Mouse (Mus musculus): ENCODE results near the gene Hbp1. TPM values are rescaled to one million over a fixed set of nuclear protein-coding genes. Genes with fewer than 3 reads are reported as not detected.
A peak's percentile ranks its signal among the peaks of the same experiment; 100 is the strongest.

Gene Hbp1
- polyA plus RNA-seq, 1 experiment from 2014 or later, result 116 TPM

DNA sequence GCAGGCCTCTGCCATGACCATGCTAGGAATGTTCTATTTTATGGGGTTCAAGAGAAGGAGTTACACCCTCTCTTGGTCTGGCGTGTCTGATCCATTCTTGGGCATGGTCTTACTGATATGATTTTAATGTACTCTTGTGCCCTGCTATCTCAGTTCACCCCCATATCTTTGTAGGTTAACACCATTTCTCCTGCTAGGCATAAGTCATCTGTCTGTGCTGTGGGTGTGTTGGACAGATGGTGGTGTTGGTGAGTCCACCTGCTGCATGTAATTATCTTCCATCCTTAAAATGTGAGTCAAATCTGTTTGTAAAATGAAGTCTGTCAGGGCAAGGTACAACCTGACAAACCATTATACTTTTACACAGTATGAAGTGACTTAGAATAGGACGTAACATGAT, 42.9 kb downstream of the Hbp1 start:
- no peak overlapping the region for H3K27ac ChIP-seq (replicated peaks; ENCODE audit: low read depth, low read length)
- H3K4me3 ChIP-seq (ENCODE audit: low read depth, low read length), result no peak overlapping the region
- no peak overlapping the region for H3K9ac ChIP-seq (ENCODE audit: low read depth, low read length)
- no peaks in the 10 kb centered on the region for H3K27me3 ChIP-seq (replicated peaks; ENCODE audit: control insufficient read depth, insufficient read depth, low read length)
- no peak for ATAC-seq (ENCODE audit: low read depth)
- H3K36me3 ChIP-seq (ENCODE audit: control insufficient read depth, insufficient read depth, low read length), result 0 out of 2 replicates have a peak, but pooled peaks cover 5% of the 10 kb centered on the region
- no peaks in the 10 kb centered on the region for H3K4me1 ChIP-seq (ENCODE audit: control insufficient read depth, insufficient read depth, low read length)
- H3K4me2 ChIP-seq (ENCODE audit: low read depth, low read length), result no peak overlapping the region
- 89% methylated on average over 2 of the region's 2 CpGs for WGBS
- no peaks in the 10 kb centered on the region for H3K9me3 ChIP-seq (ENCODE audit: control insufficient read depth, low read length)
- DNase-seq (ENCODE audit: low spot score), result no peak

DNA sequence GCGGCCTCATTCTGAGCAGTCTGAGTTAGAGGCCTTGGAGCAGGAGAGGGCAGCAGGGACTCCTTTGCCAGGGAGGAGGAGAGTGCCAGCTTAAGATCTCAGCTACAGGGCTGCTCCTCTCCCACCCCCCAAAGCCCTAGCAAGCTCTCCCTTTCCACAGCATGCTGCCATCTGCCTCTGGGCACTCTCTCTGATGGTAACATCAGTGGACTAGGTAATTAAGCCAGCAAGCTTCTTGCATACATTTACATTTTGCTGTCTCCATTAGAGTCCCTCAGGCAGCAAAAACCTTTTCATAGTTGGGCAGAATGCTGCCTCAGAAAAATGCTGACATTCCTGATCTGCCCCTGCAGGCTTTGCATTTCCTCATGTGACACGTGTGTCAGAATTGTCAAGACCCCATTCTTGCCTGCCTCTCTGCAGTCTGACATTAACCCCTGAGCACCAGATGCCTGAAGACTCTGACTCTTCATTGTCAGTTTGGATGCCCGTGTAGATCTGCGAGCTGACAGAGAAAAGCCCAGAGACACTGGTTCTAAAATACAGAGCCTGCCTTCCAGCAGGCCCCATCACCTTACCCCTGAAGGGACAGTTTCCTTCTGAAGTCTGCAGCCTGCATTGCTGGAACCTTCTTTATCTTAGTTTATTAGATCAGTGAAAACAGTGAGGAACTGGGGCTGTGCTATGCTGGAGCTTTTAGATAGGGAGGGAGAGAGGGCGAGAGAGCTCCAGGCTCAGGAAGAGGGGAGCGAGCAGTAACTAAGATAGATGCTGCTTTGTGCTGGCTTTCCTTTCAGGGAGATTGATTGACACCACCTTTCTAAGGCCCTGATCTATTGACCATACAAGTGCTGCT, 44.4 kb downstream of the Hbp1 start:
- no peaks in the 10 kb centered on the region for H3K9me3 ChIP-seq (ENCODE audit: control insufficient read depth, low read length)
- H3K4me3 ChIP-seq (ENCODE audit: low read depth, low read length), result no peak overlapping the region
- H3K4me1 ChIP-seq (ENCODE audit: control insufficient read depth, insufficient read depth, low read length), result no peaks in the 10 kb centered on the region
- DNase-seq (ENCODE audit: low spot score), result peak; percentile 48
- H3K9ac ChIP-seq (ENCODE audit: low read depth, low read length), result no peak overlapping the region
- no peak overlapping the region for H3K27ac ChIP-seq (replicated peaks; ENCODE audit: low read depth, low read length)
- no peaks in the 10 kb centered on the region for H3K27me3 ChIP-seq (replicated peaks; ENCODE audit: control insufficient read depth, insufficient read depth, low read length)
- H3K36me3 ChIP-seq (ENCODE audit: control insufficient read depth, insufficient read depth, low read length), result 0 out of 2 replicates have a peak, but pooled peaks cover 10% of the 10 kb centered on the region
- WGBS, result 37% methylated on average over 6 of the region's 6 CpGs
- no peak overlapping the region for H3K4me2 ChIP-seq (ENCODE audit: low read depth, low read length)
- peak; percentile 63 for ATAC-seq (ENCODE audit: low read depth)

DNA sequence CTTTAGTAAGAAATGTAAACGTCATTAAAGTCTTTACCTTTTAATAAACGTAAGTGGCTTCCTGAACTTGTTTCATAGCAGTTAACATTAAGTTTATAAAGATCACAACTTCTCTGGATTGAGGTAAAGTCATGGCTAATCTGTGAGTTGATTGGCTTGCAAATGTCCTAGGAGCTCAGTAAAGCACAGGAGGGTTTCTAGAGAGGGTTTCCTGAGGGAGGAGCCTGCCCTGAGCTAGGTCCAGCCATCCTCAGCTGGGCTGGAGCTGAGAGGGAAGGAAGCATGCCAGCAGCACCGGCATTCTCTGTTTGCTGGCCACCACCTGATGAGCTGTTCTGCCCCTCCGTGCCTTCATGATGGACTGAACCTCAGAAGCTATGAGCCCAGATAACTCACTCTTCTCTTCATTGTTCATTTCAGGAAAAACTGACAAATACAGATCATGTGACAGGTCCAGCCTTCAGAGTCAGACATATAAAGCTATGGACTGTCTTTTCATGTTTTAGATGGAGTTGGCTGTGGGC, 49.9 kb downstream of the Hbp1 start:
- no peak for ATAC-seq (ENCODE audit: low read depth)
- H3K4me1 ChIP-seq (ENCODE audit: control insufficient read depth, insufficient read depth, low read length), result no peaks in the 10 kb centered on the region
- no peaks in the 10 kb centered on the region for H3K9me3 ChIP-seq (ENCODE audit: control insufficient read depth, low read length)
- no peak overlapping the region for H3K9ac ChIP-seq (ENCODE audit: low read depth, low read length)
- H3K4me2 ChIP-seq (ENCODE audit: low read depth, low read length), result no peak overlapping the region
- no peaks in the 10 kb centered on the region for H3K27me3 ChIP-seq (replicated peaks; ENCODE audit: control insufficient read depth, insufficient read depth, low read length)
- DNase-seq (ENCODE audit: low spot score), result no peak
- H3K27ac ChIP-seq (replicated peaks; ENCODE audit: low read depth, low read length), result no peak overlapping the region
- 93% methylated on average over 4 of the region's 4 CpGs for WGBS
- no peak overlapping the region for H3K4me3 ChIP-seq (ENCODE audit: low read depth, low read length)
- 0 out of 2 replicates have a peak, but pooled peaks cover 14% of the 10 kb centered on the region for H3K36me3 ChIP-seq (ENCODE audit: control insufficient read depth, insufficient read depth, low read length)

DNA sequence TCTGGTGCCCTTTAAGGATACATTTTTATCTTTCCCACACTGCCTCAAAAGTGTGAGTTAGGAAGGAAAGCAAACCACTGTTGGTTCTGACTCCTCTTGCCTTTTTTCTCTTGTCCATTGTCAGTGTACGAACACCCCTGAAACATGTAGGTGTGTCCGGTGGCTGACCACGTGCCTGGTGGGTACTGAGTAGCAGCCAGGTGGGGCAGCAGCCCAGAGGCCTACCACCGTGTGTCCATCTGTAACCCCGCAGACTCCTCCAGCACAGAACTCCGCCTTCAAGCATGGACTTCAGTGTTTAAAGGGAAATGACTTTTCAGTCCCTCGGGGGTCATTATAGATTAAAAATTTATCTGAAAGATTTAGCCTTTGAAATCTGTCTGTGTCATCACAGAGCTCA, 52.9 kb downstream of the Hbp1 start:
- ATAC-seq (ENCODE audit: low read depth) (peak; percentile 44; the same call in 1 of the 2 replicates), DNase-seq (ENCODE audit: low spot score) (no peak)
- Histone ChIP-seq H3K4me2 (ENCODE audit: low read depth, low read length) (no peak overlapping the region), H3K9ac (ENCODE audit: low read depth, low read length) (no peak overlapping the region), H3K36me3 (ENCODE audit: control insufficient read depth, insufficient read depth, low read length) (0 out of 2 replicates have a peak, but pooled peaks cover 14% of the 10 kb centered on the region), H3K27ac (replicated peaks; ENCODE audit: low read depth, low read length) (no peak overlapping the region), H3K4me3 (ENCODE audit: low read depth, low read length) (no peak overlapping the region), H3K9me3 (ENCODE audit: control insufficient read depth, low read length) (no peaks in the 10 kb centered on the region), H3K4me1 (ENCODE audit: control insufficient read depth, insufficient read depth, low read length) (no peaks in the 10 kb centered on the region), H3K27me3 (replicated peaks; ENCODE audit: control insufficient read depth, insufficient read depth, low read length) (no peaks in the 10 kb centered on the region)
- WGBS, result 56% methylated on average over 7 of the region's 7 CpGs

DNA sequence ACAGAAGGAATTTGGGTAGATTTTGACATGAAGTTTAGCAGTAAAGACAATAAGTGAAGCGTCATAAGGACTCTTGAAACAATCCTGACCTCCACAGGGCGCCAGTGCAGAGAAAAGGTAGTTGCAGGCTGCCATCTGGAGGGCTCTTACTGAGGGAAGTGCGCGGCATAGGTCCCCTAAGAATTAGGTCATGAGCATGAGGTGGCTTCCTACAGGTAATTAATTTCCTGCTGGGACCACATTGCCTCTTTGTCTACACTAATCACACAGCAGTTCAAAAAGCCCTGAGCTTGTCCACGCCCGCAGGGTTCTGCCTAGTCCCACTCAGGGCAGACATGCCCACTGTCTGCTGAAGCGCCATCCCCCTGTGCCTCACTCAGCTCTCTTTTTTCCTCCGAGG, 53.3 kb downstream of the Hbp1 start:
- Histone ChIP-seq H3K4me2 (ENCODE audit: low read depth, low read length) (no peak overlapping the region), H3K27ac (replicated peaks; ENCODE audit: low read depth, low read length) (no peak overlapping the region)
- WGBS, result 35% methylated on average over 8 of the region's 8 CpGs

DNA sequence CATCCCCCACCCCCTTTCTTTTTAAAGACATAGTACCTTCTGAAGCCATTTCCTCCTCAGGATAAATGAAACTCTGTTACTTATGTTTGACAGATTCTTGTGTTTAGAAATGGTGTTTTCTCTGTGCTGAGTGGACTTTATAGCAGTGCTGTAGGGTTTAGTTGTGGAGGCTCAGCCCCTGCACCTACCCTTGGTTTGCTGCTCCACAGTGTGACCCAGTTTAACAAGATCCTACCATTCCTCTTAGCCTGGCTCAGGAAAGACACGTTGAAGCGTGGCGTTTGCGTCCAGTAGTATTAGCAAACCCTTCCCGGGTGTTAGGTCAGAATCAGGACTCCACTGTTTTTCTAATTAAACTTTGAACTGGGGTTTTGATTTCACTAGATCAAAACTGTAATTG, 54.0 kb downstream of the Hbp1 start:
- Histone ChIP-seq H3K36me3 (ENCODE audit: control insufficient read depth, insufficient read depth, low read length) (0 out of 2 replicates have a peak, but pooled peaks cover 9% of the 10 kb centered on the region), H3K9me3 (ENCODE audit: control insufficient read depth, low read length) (no peaks in the 10 kb centered on the region), H3K4me3 (ENCODE audit: low read depth, low read length) (no peak overlapping the region), H3K4me2 (ENCODE audit: low read depth, low read length) (no peak overlapping the region), H3K4me1 (ENCODE audit: control insufficient read depth, insufficient read depth, low read length) (no peaks in the 10 kb centered on the region), H3K27me3 (replicated peaks; ENCODE audit: control insufficient read depth, insufficient read depth, low read length) (no peaks in the 10 kb centered on the region), H3K27ac (replicated peaks; ENCODE audit: low read depth, low read length) (no peak overlapping the region), H3K9ac (ENCODE audit: low read depth, low read length) (no peak overlapping the region)
- no peak for ATAC-seq (ENCODE audit: low read depth)
- no peak for DNase-seq (ENCODE audit: low spot score)
- WGBS, result 21% methylated on average over 5 of the region's 5 CpGs

More for the DNA sequence above, 53.3 kb downstream of the Hbp1 start:
- H3K9ac ChIP-seq (ENCODE audit: low read depth, low read length), result no peak overlapping the region
- no peak overlapping the region for H3K4me3 ChIP-seq (ENCODE audit: low read depth, low read length)
- no peaks in the 10 kb centered on the region for H3K27me3 ChIP-seq (replicated peaks; ENCODE audit: control insufficient read depth, insufficient read depth, low read length)
- ATAC-seq (ENCODE audit: low read depth) (peak; percentile 87), DNase-seq (ENCODE audit: low spot score) (peak; percentile 61)
- no peaks in the 10 kb centered on the region for H3K9me3 ChIP-seq (ENCODE audit: control insufficient read depth, low read length)
- H3K4me1 ChIP-seq (ENCODE audit: control insufficient read depth, insufficient read depth, low read length), result no peaks in the 10 kb centered on the region
- H3K36me3 ChIP-seq (ENCODE audit: control insufficient read depth, insufficient read depth, low read length), result 0 out of 2 replicates have a peak, but pooled peaks cover 11% of the 10 kb centered on the region

DNA sequence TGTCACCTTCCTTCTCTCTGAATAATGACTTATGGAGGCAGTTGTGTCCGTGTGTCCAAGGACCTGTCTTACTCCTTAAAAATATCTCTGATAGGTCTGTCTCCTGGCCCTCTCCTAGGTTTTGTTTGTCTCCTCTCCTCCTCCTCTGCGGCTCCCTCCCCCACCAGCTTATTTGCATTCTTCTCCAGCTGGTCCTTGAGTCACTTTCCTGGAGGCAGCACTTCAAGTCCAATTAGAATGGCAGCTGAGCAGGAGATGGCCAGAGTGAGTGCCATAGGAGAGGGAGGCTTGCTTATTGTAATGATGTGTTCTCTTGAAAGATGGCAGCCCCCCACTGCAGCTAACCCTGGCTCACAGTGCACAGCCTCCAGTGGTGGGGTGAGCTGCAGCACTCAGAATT, 54.4 kb downstream of the Hbp1 start:
- no peak overlapping the region for H3K4me3 ChIP-seq (ENCODE audit: low read depth, low read length)
- WGBS, result 18% methylated on average over 2 of the region's 2 CpGs
- no peaks in the 10 kb centered on the region for H3K27me3 ChIP-seq (replicated peaks; ENCODE audit: control insufficient read depth, insufficient read depth, low read length)
- 0 out of 2 replicates have a peak, but pooled peaks cover 9% of the 10 kb centered on the region for H3K36me3 ChIP-seq (ENCODE audit: control insufficient read depth, insufficient read depth, low read length)
- H3K4me1 ChIP-seq (ENCODE audit: control insufficient read depth, insufficient read depth, low read length), result no peaks in the 10 kb centered on the region
- DNase-seq (ENCODE audit: low spot score) (peak; percentile 27), ATAC-seq (ENCODE audit: low read depth) (peak; percentile 27; the same call in 1 of the 2 replicates)
- no peak overlapping the region for H3K27ac ChIP-seq (replicated peaks; ENCODE audit: low read depth, low read length)
- H3K9ac ChIP-seq (ENCODE audit: low read depth, low read length), result no peak overlapping the region
- H3K4me2 ChIP-seq (ENCODE audit: low read depth, low read length), result no peak overlapping the region
- H3K9me3 ChIP-seq (ENCODE audit: control insufficient read depth, low read length), result no peaks in the 10 kb centered on the region

DNA sequence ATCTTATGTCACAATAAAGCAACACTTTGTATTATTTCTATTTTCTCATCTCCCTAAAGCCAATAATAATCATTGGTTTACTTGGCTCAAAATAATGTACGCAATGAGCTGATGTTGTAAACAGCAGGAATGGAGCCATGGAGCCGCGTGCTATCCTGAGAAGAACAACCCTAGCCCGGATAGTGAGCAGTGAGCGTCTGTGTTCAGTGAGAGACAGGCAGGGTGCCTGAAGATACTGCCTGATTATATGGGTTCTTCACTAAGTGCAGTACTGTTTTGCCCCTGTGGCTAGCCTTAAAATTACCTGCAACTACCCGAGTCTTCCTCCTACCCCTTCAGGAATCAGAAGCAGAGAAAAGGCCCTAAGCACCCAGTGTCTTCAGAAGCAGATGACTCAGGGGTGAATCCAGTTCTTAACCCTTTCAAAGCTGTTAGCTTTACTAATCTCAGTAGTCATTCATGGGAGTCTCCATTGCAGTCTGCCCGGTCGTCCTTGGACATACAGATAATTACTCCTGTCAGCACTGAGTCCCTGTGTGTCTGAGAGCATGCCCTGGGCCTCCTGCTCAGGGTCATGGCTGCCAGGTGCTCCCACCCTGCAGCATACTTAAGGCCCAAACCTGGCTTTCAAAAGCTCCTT, 55.1 kb downstream of the Hbp1 start:
- H3K36me3 ChIP-seq (ENCODE audit: control insufficient read depth, insufficient read depth, low read length), result 0 out of 2 replicates have a peak, but pooled peaks cover 8% of the 10 kb centered on the region
- no peak overlapping the region for H3K27ac ChIP-seq (replicated peaks; ENCODE audit: low read depth, low read length)
- no peaks in the 10 kb centered on the region for H3K27me3 ChIP-seq (replicated peaks; ENCODE audit: control insufficient read depth, insufficient read depth, low read length)
- H3K9me3 ChIP-seq (ENCODE audit: control insufficient read depth, low read length), result no peaks in the 10 kb centered on the region
- H3K9ac ChIP-seq (ENCODE audit: low read depth, low read length), result no peak overlapping the region
- no peaks in the 10 kb centered on the region for H3K4me1 ChIP-seq (ENCODE audit: control insufficient read depth, insufficient read depth, low read length)
- no peak for ATAC-seq (ENCODE audit: low read depth)
- 39% methylated on average over 8 of the region's 8 CpGs for WGBS
- no peak for DNase-seq (ENCODE audit: low spot score)
- no peak overlapping the region for H3K4me3 ChIP-seq (ENCODE audit: low read depth, low read length)
- H3K4me2 ChIP-seq (ENCODE audit: low read depth, low read length), result no peak overlapping the region

All from embryonic facial prominence, embryonic 14.5 days (tissue).